Mouse (Mus musculus): ENCODE results near the gene Rplp2.
"Not testable (repeated sequence)": the region's sequence is repeated elsewhere in the genome, so short reads cannot be mapped to it uniquely, and the experiment has no call there.

Rplp2 gene

GRCm38 (mm10) chr7:141447110-141447991 is at the start of gene Rplp2:
Rplp2 (plus strand) TSS chr7:141447370.
- peak; percentile 91 for DNase-seq (ENCODE audit: low spot score)

GRCm38 (mm10) chr7:141403305-141403704 is 43.9 kb upstream of the Rplp2 start:
- peak; percentile 75 for DNase-seq (ENCODE audit: low spot score)

GRCm38 (mm10) chr7:141405466-141405865 is 41.7 kb upstream of the Rplp2 start:
- DNase-seq (ENCODE audit: low spot score) = no peak

GRCm38 (mm10) chr7:141407670-141408069 is 39.5 kb upstream of the Rplp2 start:
- not testable (repeated sequence) for DNase-seq (ENCODE audit: low spot score)

DNA sequence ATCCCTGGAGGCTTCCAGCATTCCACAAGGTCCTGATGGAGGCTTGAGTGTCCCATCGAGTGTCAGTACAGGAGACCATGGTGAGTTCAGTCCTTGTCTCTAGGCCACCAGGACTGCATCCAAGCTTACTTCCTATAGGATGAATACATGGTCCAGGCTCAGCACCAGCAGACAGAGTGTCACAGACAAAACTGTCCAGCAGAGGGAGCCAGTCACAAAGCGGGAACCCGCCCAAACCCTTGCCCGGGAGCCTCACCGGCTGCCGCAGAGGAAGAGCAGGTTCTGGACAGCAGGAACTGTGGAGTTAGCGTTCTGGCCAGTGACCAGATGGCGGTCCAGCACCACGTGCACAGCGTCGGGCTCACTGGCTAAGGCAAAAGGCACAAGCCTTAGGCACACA is 38.3 kb upstream of the Rplp2 start:
- DNase-seq (ENCODE audit: low spot score) = peak; percentile 91

- DNase-seq (ENCODE audit: low spot score) = no peak
These were observed 36.5 kb upstream of the Rplp2 start for GRCm38 (mm10) chr7:141410631-141411030.

DNA sequence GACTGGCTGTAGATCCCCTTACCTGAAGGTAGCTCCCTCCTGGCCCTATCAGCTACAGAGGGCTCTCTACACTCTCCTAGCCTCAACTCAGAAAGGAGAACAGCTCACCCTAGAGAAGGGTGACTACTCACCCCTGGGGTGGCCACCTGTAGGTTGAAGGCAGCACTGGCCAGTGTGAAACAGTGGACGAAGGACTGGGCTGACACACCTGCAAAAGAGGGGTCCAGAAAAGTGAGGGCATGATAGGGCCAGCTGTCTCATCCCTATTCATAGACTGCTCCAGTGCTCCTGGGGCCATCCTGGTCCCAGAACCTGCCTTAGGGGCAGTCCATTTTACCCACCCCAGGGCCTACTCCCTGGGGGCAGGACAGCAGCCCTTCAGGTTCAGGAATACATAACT is 35.5 kb upstream of the Rplp2 start:
- DNase-seq (ENCODE audit: low spot score) = no peak

DNA sequence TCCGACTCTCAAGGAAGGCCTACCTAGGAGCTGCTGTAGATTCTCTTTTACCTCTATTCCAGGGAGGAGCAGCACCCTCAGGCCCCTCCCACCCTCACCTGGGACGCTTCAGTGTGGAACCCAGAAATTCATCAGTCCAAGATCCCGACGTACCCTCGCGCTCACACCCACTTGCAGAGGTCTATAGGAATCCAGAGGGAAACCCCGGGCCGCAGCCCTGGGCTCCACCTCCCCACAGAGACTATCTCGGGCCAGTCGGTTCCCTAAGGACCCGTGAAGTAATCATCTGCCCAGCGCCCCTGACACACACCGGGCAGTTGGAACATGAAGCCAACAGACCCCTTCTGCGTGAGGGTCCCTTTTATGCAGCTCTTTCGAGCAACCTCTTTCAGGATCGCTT is 33.8 kb upstream of the Rplp2 start:
- peak; percentile 60 for DNase-seq (ENCODE audit: low spot score)

- DNase-seq (ENCODE audit: low spot score) = peak; percentile 99
These were observed 33.2 kb upstream of the Rplp2 start, which contains the start of gene Gatd1 for GRCm38 (mm10) chr7:141413809-141414584. Gatd1 (minus strand) TSS chr7:141414136.

- no peak for DNase-seq (ENCODE audit: low spot score)
These were observed 30.9 kb upstream of the Rplp2 start for GRCm38 (mm10) chr7:141416144-141416841.

DNA sequence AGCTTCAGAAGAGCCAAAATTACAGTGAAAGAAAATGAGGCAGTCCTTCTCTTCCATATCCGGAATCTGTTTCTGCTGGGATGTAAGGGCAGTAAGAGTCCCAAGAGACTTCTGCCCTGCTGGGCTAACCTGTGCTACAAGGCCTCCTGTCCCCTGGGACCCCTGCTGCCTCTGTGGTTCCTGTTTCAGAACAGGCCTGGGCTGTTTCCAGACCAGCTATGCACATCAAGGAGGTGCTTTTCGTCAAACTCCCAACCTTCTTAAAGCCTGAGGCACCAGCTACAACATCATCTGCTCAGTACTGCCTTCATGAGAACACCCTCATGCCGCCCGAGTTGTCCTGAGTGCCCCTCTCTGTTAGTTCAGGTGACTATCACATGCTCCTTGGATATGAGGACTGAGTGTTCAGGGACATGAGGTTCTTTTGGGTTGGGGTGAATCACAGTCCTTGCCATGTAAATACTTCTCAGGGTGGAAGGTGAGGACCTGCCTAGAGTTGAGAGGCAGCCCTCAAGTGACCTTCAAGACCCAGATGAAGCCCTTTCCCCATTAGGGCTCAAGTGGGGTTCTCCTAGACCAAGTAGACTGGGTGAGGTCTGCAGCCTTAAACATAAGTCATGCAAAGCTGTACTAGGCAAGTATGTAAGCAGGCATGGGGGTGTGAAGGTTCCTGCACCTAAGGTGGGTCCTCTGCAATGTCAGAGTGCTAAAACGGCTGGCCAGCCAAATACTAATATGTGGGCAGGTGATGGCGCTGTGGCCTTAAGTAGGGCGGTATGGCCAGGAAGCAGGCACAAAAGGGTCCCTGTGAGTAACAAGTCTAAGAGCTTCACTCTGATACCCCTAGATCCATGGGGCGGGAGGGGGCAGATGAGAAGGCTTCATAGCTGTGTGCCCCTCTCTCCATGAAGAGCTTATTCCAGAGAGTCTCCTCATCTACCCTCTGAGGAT is 29.2 kb upstream of the Rplp2 start:
- DNase-seq (ENCODE audit: low spot score) = no peak

- peak; percentile 57 for DNase-seq (ENCODE audit: low spot score)
These were observed 28.2 kb upstream of the Rplp2 start for GRCm38 (mm10) chr7:141418970-141419369.

- DNase-seq (ENCODE audit: low spot score) = no peak
These were observed 27.0 kb upstream of the Rplp2 start for GRCm38 (mm10) chr7:141420030-141420702.

DNA sequence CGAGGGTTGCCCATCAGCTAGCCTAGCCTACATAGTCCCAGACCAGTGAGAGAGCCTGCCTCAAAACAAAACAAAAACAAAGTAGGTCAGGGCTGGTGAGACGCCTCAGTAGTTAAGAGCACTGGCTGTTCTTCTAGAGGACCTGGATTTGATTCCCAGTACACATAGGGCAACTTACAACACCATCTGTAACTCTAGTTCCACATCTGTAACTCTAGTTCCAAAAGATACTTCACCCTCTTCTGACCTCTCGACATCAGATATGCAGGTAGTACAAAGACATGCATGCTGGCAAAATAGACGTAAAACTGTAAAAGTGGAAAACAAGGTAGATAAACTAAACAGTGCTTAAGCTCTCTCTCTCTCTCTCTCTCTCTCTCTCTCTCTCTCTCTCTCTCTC is 23.4 kb upstream of the Rplp2 start:
- no peak for DNase-seq (ENCODE audit: low spot score)

GRCm38 (mm10) chr7:141426948-141427730 is 20.0 kb upstream of the Rplp2 start:
- DNase-seq (ENCODE audit: low spot score) = no peak

GRCm38 (mm10) chr7:141428701-141429100 is 18.5 kb upstream of the Rplp2 start:
- no peak for DNase-seq (ENCODE audit: low spot score)

- peak; percentile 93 for DNase-seq (ENCODE audit: low spot score)
These were observed 17.9 kb upstream of the Rplp2 start, which contains the start of gene Cend1 for GRCm38 (mm10) chr7:141429310-141429709. Cend1 (minus strand) TSS chr7:141429491.

DNA sequence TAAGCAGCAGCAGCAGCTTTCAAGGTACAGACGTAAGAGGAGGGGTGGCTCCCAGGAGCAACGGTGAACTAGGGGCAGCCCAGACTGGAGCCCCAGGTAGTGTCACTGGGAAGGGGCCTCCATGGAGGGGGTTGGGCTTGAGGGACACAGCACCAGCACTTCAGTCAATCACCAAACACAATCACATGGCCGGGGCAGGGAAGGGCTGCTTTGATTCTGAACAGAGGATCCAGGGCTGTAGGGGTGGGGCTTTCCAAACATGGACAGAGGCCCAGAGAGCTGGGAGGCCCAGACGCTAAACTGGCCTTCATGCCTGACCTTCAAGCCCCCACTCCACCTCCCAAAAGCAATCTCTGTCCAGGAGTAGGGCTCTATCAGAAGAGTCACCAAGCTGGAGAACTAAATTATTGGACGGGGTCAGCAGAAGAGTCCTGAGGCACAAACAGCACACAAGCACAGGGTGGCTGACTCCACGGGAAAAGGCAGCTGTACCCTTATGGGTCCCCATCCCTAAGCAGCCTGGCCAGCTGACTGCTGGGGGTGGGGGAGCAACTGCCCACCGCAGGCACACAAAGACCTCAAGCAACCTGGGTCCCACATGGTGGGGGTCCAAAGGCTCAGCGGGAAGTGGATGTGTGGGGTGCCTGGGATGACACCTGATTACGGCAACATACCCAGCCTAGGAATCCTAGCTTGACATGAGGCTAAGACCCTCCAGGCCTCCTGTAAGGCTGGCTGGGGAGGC is 17.2 kb upstream of the Rplp2 start:
- no peak for DNase-seq (ENCODE audit: low spot score)
